Mouse (Mus musculus): ENCODE results near the gene Sardh. TPM values are rescaled to one million over a fixed set of nuclear protein-coding genes. Genes with fewer than 3 reads are reported as not detected.

Sardh gene
- polyA plus RNA-seq, 1 experiment = 9.2 TPM

GRCm38 (mm10) chr2:27179101-27179500 lies 69.0 kb downstream of the Sardh start:
- peak; percentile 44 to 57 for DNase-seq (ENCODE audit: extremely low spot score in 1 of 2, low spot score in 1 of 2)

DNA sequence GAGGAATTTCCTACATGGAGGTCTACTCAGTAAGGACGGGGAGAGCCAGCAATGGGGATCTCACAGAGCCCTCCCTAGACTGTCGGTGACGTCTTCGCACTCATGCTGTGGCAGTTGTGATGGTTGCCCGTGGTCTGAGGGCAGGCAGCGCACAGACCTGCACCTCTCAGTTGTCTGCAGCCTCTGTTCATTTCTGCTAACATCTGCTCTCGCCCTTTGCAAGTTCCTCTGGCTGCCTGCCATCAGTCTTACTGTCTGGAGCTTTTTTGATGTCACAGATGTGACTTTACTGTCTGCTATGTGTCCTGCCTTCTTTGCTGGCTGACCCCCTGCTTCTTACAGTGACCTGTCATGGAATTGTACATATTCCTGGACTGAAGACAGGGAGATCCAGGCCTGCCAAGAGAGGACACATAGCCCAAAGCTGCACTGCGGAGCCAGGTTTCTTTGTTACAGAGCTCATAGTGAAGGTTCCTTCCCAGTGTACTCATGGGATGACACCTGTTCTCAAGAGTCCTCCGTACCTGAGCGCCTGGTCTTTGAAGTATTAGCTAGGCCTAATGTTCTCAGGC lies 72.4 kb downstream of the Sardh start:
- DNase-seq (ENCODE audit: extremely low spot score in 1 of 2, low spot score in 1 of 2) = no peak

GRCm38 (mm10) chr2:27174242-27174641 lies 73.9 kb downstream of the Sardh start:
- no peak for DNase-seq (ENCODE audit: extremely low spot score in 1 of 2, low spot score in 1 of 2)

DNA sequence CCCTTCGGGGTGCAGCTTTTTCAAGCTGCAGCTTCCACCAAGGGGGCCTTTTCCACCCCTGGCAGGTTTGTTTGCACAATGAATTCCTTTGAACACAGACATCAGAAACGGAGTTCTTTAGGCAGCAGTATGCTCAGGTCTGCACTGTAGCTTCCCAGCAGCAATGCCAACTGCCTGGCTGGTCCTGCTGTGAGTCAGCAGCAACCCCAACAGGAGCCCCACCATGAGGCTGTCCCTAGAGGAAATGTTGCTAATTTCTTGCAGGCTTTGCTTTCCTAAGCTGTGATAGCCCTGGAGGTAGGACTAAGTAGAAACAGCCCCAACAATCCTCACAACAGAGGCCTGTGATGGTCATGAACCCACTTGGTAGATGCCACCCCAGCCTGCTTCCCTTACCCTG lies 81.1 kb downstream of the Sardh start:
- DNase-seq (ENCODE audit: extremely low spot score in 1 of 2, low spot score in 1 of 2) = no peak

DNA sequence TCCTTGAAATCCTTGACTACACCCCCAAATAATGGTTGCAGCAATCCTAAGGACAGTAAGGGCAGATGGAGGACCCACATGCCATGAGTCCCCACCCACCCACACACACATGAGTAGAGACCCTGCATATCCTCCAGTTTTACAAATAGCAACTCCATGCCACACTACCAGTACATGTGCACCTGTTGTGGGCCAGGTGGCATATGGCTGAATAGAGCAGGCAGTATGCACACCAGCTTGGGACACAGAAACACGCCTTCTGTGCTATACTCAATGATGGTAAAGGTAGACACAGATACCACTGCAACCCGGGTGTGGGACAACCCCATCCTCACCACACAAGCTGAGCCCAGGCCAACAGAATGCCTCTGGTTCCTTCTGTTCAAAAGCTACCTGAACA lies 82.1 kb downstream of the Sardh start:
- no peak for DNase-seq (ENCODE audit: extremely low spot score in 1 of 2, low spot score in 1 of 2)

- DNase-seq (ENCODE audit: extremely low spot score in 1 of 2, low spot score in 1 of 2) = peak; percentile 43 to 79
These were observed 83.1 kb downstream of the Sardh start, which contains the start of gene Dbh for GRCm38 (mm10) chr2:27164796-27165590. Gene Dbh, plus strand, starts transcription at chr2:27165233.

- peak in 1 of 2 experiments; percentile 63 for DNase-seq (ENCODE audit: extremely low spot score in 1 of 2, low spot score in 1 of 2)
These were observed 84.3 kb downstream of the Sardh start for GRCm38 (mm10) chr2:27163851-27164250.

DNA sequence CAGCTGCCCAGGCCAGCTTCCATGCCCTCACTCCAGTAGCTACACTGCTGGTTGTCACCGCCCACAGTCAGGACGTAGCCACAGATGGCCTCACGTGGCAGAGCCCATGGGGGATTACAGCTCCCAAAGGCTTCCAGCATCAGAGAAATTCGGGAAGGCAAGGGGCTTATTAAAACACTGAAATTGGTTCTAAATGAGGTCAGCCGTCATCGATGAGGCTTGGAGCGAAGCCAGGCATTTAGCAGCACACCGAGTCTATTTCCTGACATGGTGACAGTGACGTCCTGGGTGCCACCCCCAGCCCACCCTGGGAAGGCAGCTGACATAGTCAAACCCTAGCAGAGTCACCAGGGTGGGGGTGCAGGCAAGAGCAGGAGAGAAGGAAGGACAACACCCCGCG lies 85.5 kb downstream of the Sardh start:
- DNase-seq (ENCODE audit: extremely low spot score in 1 of 2, low spot score in 1 of 2) = no peak

DNA sequence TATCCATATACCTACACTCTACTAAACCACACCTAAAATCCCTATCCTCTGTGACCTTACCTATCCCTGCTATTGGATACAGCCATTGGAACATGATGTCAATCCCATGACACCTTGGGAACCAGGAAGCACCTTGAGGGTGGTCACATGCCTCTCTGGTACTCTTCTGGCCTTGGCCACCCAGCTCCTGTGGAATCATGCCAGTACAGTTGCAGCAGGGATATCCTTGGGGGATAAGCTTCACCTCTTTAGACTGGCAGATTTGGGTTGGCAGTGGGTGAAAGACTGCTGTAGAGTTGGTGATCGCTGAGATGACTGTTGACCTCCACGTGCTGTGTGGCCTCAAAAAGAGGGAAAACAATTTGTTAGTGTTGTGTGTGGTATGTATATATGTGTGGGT lies 86.6 kb downstream of the Sardh start:
- no peak for DNase-seq (ENCODE audit: extremely low spot score in 1 of 2, low spot score in 1 of 2)

GRCm38 (mm10) chr2:27156596-27156995 lies 91.5 kb downstream of the Sardh start:
- no peak for DNase-seq (ENCODE audit: extremely low spot score in 1 of 2, low spot score in 1 of 2)

DNA sequence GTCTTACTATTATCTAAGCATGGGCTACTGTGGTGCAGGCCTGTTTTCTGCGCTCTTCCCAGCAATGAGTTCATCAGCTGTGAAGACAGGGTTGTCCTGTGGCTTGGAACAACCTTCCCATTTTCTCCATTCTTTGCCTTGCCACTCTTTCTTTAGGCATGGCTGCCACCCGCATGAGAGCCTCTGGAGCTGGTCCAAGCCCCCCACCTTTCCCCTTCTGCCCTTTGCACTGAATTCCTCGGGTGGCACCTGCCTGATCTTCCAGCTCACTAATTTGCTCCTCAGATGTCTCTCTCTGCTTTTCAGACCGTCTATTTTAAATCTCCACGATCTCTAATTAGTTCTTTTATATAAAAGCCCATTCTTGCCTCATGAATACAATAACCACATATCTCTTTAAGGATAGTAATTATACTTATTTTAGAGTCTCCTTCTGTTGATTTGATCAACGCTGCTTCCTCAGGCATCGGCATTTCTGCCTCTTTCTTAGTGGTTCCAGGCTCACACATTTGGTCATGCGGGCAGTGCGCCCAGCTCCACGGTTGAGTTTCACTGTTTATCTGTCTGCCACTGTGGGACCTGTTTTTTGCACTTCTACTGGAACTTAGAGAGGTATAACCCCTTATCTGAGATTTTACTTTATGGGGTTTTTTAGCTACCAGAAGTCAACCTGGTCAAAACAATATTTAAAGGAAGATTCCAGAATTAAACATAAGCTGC lies 93.5 kb downstream of the Sardh start:
- no peak for DNase-seq (ENCODE audit: extremely low spot score in 1 of 2, low spot score in 1 of 2)

- no peak for DNase-seq (ENCODE audit: extremely low spot score in 1 of 2, low spot score in 1 of 2)
These were observed 98.7 kb downstream of the Sardh start for GRCm38 (mm10) chr2:27149457-27149856.

GRCm38 (mm10) chr2:27146840-27147239 lies 101.3 kb downstream of the Sardh start:
- DNase-seq (ENCODE audit: extremely low spot score in 1 of 2, low spot score in 1 of 2) = no peak

GRCm38 (mm10) chr2:27144957-27145356 lies 103.2 kb downstream of the Sardh start:
- peak; percentile 38 to 72 for DNase-seq (ENCODE audit: extremely low spot score in 1 of 2, low spot score in 1 of 2)

- no peak for DNase-seq (ENCODE audit: extremely low spot score in 1 of 2, low spot score in 1 of 2)
These were observed 106.0 kb downstream of the Sardh start, which contains the start of gene Fam163b for GRCm38 (mm10) chr2:27141950-27142693. Gene Fam163b, minus strand, starts transcription at chr2:27142491.

Other genes with a start within 250 kb of the Sardh start
- 63.3 and 64.0 TPM in 2 replicates for gene Cacfd1, start 238.4 kb downstream of the Sardh start, polyA plus RNA-seq (2012; rRNA removed)
- gene Slc2a6, start 220.3 kb downstream of the Sardh start, polyA plus RNA-seq (2012; rRNA removed) = 35.2 and 39.0 TPM in 2 replicates
- 0.65 and 0.74 TPM in 2 replicates for gene Mymk, start 176.2 kb downstream of the Sardh start, polyA plus RNA-seq (2012; rRNA removed)
- gene Adamtsl2, start 169.0 kb downstream of the Sardh start, polyA plus RNA-seq (2012; rRNA removed) = 34.9 and 42.6 TPM in 2 replicates
- 213 and 219 TPM in 2 replicates for gene Fam163b, start 105.8 kb downstream of the Sardh start, polyA plus RNA-seq (2012; rRNA removed)
- gene Dbh, start 83.1 kb downstream of the Sardh start, polyA plus RNA-seq (2012; rRNA removed) = 0.40 and 0.50 TPM in 2 replicates
- 18.7 and 19.2 TPM in 2 replicates for gene Vav2, start 178.7 kb upstream of the Sardh start, polyA plus RNA-seq (2012; rRNA removed)
- 40.8 and 44.4 TPM in 2 replicates for gene Brd3os, start 194.0 kb upstream of the Sardh start, polyA plus RNA-seq (2012; rRNA removed)

Data from frontal cortex, adult 2 months (tissue).